25 mouse cellular contexts compared by ENCODE assay signal in genomic region chr5:23411640-23412039, GRCm38 (mm10). TPM values are rescaled to one million over a fixed set of nuclear protein-coding genes. Genes with fewer than 3 reads are reported as not detected.
DNase-seq lines count a peak whose midpoint lies in the region; ATAC-seq and TF ChIP-seq lines count a peak whose summit lies in the region.
"Had no signal": no experiment of that assay in that cellular context is flagged by ENCODE, and none has a peak within 500 bp of the region (broad histone marks: within the 10 kb centered on the region; RNA-seq: fewer than 3 reads in every experiment).

No protein-coding gene starts in this region.

- no peak for TF ChIP-seq POLR2A in CH12.LX (IDR thresholded peaks at IDR 0.05; ENCODE audit: low read depth, low read length)
- no peak for TF ChIP-seq POLR2A in bone marrow macrophage, adult 2 months (IDR thresholded peaks at IDR 0.05; ENCODE audit: borderline replicate concordance, low read depth, low read length)

- H3K4me2 ChIP-seq in heart, embryonic 13.5 days = no peak overlapping the region
- H3K4me2 ChIP-seq in CH12.LX (ENCODE audit: insufficient read depth, low read depth, poor library complexity, severe bottlenecking) = no peak overlapping the region; the same call in 1 of the 2 replicates
- H3K4me2 ChIP-seq: embryonic facial prominence, embryonic 13.5 days; forebrain, embryonic 12.5 days; limb, embryonic 15.5 days had no signal

- no peak overlapping the region for H3K4me3 ChIP-seq in heart, embryonic 13.5 days
- H3K4me3 ChIP-seq in left cerebral cortex, adult 2 months = no peak overlapping the region
- H3K4me3 ChIP-seq in CH12.LX (replicated peaks in 1 of 3; ENCODE audit: low read depth in 2 of 3, low read length in 2 of 3, poor library complexity in 1 of 3) = no peak overlapping the region
- no peak overlapping the region for H3K4me3 ChIP-seq in bone marrow macrophage, adult 2 months (ENCODE audit: insufficient read depth, low read length)
- H3K4me3 ChIP-seq: embryonic facial prominence, embryonic 13.5 days; erythroblast, embryonic 14.5 days; forebrain, embryonic 12.5 days; layer of hippocampus, adult 2 months; limb, embryonic 15.5 days had no signal

- H3K9me3 ChIP-seq in heart, embryonic 13.5 days = no peaks in the 10 kb centered on the region
- H3K9me3 ChIP-seq in CH12.LX (replicated peaks; ENCODE audit: low read length) = no peaks in the 10 kb centered on the region
- H3K9me3 ChIP-seq: embryonic facial prominence, embryonic 13.5 days; forebrain, embryonic 12.5 days; limb, embryonic 15.5 days had no signal

- peaks cover 31% of the 10 kb centered on the region for H3K36me3 ChIP-seq in heart, embryonic 13.5 days
- peaks cover 4 to 16% of the 10 kb centered on the region in 2 experiments for H3K36me3 ChIP-seq in CH12.LX (replicated peaks in 1 of 2; ENCODE audit: control insufficient read depth in 1 of 2, insufficient read depth in 1 of 2, low read length in 1 of 2)

- TF ChIP-seq RAD21 in CH12.LX (IDR thresholded peaks at IDR 0.05; ENCODE audit: low read depth, low read length) = no peak

- peaks cover 75% of the 10 kb centered on the region for H3K79me2 ChIP-seq in CH12.LX (replicated peaks; ENCODE audit: control insufficient read depth, extremely low read depth, insufficient read depth, poor library complexity, severe bottlenecking)

- dilution Hi-C loops in CH12.LX (cut with MboI; ENCODE audit: extremely low pct_ligation_motif_present, extremely low pct_unique_long_range_greater_than_20kb, low sequenced_read_pairs) = no loop called here

- H3K27me3 ChIP-seq in heart, embryonic 13.5 days (replicated peaks) = no peaks in the 10 kb centered on the region
- no peaks in the 10 kb centered on the region for H3K27me3 ChIP-seq in CH12.LX (replicated peaks)
- H3K27me3 ChIP-seq: embryonic facial prominence, embryonic 13.5 days; forebrain, embryonic 12.5 days; limb, embryonic 15.5 days had no signal

- no peak for ATAC-seq in heart, embryonic 13.5 days (ENCODE audit: extremely low read depth, insufficient number of reproducible peaks, low FRiP score, low TSS enrichment)
- ATAC-seq: activated CD4-positive, CD25-positive, alpha-beta regulatory T cell, adult 4 months; inflammation-experienced regulatory T-cells, adult 6 months; midbrain, embryonic 16.5 days had no signal

- H3K9ac ChIP-seq in heart, embryonic 13.5 days = no peak overlapping the region
- peak overlapping the region; percentile 79 for H3K9ac ChIP-seq in CH12.LX (ENCODE audit: insufficient read depth, low read depth)
- H3K9ac ChIP-seq: embryonic facial prominence, embryonic 13.5 days; forebrain, embryonic 12.5 days; limb, embryonic 15.5 days had no signal

- intact Hi-C loops in left cerebral cortex, adult 2 months (cut with DNase I) = no loop called here

- peaks cover 97% of the 10 kb centered on the region for H3K4me1 ChIP-seq in heart, embryonic 13.5 days
- peaks cover 38 to 88% of the 10 kb centered on the region in 2 experiments for H3K4me1 ChIP-seq in CH12.LX (ENCODE audit: control insufficient read depth in 1 of 2, insufficient read depth in 2 of 2)
- H3K4me1 ChIP-seq in bone marrow macrophage, adult 2 months (ENCODE audit: control insufficient read depth, insufficient read depth, low read length) = peaks cover 77% of the 10 kb centered on the region

- no peak for TF ChIP-seq CTCF in left cerebral cortex, adult 2 months (IDR thresholded peaks at IDR 0.05)
- TF ChIP-seq CTCF in CH12.LX (conservative IDR thresholded peaks at IDR 0.05 in 1 of 2, IDR thresholded peaks at IDR 0.05 in 1 of 2; ENCODE audit: low read depth in 2 of 2, low read length in 2 of 2) = no peak
- no peak for TF ChIP-seq CTCF in bone marrow macrophage, adult 2 months (IDR thresholded peaks at IDR 0.05; ENCODE audit: low read depth, low read length)

- WGBS in heart, embryonic 13.5 days = 90% methylated on average over 10 of the region's 10 CpGs

- DNase-seq in heart, adult 18-20 months = no peak
- no peak for DNase-seq in left cerebral cortex, adult 2 months (ENCODE audit: extremely low spot score in 1 of 2, low spot score in 2 of 2)
- no peak for DNase-seq in left cerebral cortex, adult 18-20 months (ENCODE audit: low spot score in 2 of 2)
- DNase-seq in CH12.LX (ENCODE audit: extremely low read depth) = no peak
- DNase-seq in ovary, postnatal 10 days (ENCODE audit: low spot score) = no peak
- DNase-seq: adrenal gland, adult 8-10 months; cerebellum, adult 11 months; cerebellum, adult 9-11 months; heart, postnatal 4 days; kidney, adult 8-10 months; kidney, postnatal 25 days; layer of hippocampus, postnatal 36 days; lung, postnatal 4 days; right cerebral cortex, postnatal 25 days; spleen, adult 18-20 months had no signal

- 0 out of 2 replicates have a peak overlapping the region, but pooled peaks have one; percentile 12 for H3K27ac ChIP-seq in heart, embryonic 13.5 days (replicated peaks)
- H3K27ac ChIP-seq in left cerebral cortex, adult 2 months = peak overlapping the region; percentile 50
- H3K27ac ChIP-seq in CH12.LX (ENCODE audit: insufficient read depth, low read depth) = peak overlapping the region; percentile 89
- H3K27ac ChIP-seq in bone marrow macrophage, adult 2 months (ENCODE audit: insufficient read depth, low read depth, low read length) = peak overlapping the region; percentile 98
- H3K27ac ChIP-seq: embryonic facial prominence, embryonic 13.5 days; forebrain, embryonic 12.5 days; limb, embryonic 15.5 days had no signal

- no peak for TF ChIP-seq EP300 in CH12.LX (IDR thresholded peaks at IDR 0.05; ENCODE audit: low read length)

- in situ Hi-C loops in CH12.LX (cut with MboI; ENCODE audit: low pct_ligation_motif_present, low pct_unique_long_range_greater_than_20kb, low sequenced_read_pairs) = loop anchor here (25.0 kb wide), 1 partner anchor 651 kb away; no protein-coding TSS in a partner anchor

TF ChIP-seq in CH12.LX, 34 proteins besides CTCF, POLR2A, EP300 and RAD21:
- peak; percentile 79 for TF ChIP-seq BHLHE40 (IDR thresholded peaks at IDR 0.05; ENCODE audit: low read depth, low read length)
- no peak for TF ChIP-seq E2F4 (IDR thresholded peaks at IDR 0.05; ENCODE audit: insufficient replicate concordance, low read depth, low read length)
- 0 out of 2 replicates have a peak, but pooled peaks have one; percentile 19 for TF ChIP-seq MYC (IDR thresholded peaks at IDR 0.05; ENCODE audit: low read depth, low read length)
- no peak for TF ChIP-seq ZNF384 (IDR thresholded peaks at IDR 0.05; ENCODE audit: low read depth, low read length)
- TF ChIP-seq JUN (IDR thresholded peaks at IDR 0.05; ENCODE audit: insufficient read depth, low read depth, low read length) = no peak

RNA-seq across cellular contexts. Expression of gene Kmt2e, which starts 22.6 kb away (rescaled TPM):
- 61.7 and 64.4 TPM in 2 replicates for polyA plus RNA-seq in heart, embryonic 13.5 days (2015; fragmentation: Nextera tagmentation; extraction: Ambion mirVana)
- 10 to 100 TPM; 40.6 to 45.0 TPM for total RNA-seq in heart, adult 18-20 months (2021)
- 100 to 1,000 TPM; 101 to 102 TPM for total RNA-seq in left cerebral cortex, adult 2 months (2021)
- total RNA-seq in left cerebral cortex, adult 18-20 months (2021) = 10 to 100 TPM; 92.8 to 98.6 TPM
- total RNA-seq in CH12.LX (2012; rRNA removed) (21.2 and 21.3 TPM in 2 replicates), CH12.LX (2014; rRNA removed) (7.2 and 10.2 TPM in 2 replicates)
- 24.6 and 29.7 TPM in 2 replicates for polyA plus RNA-seq in CH12.LX (2012; ENCODE audit: insufficient read length, low read depth)
- polyA plus RNA-seq in bone marrow macrophage, adult 2 months (2012; ENCODE audit: insufficient read depth, insufficient read length, missing spikeins) = 60.7 and 70.5 TPM in 2 replicates

Comparison
In these comparisons a context has a peak if more than half of its experiments do, and no peak if none do; other contexts are left out.
1. H3K27ac ChIP-seq: peak in every context shown above with its lines; median percentile 98 in bone marrow macrophage, adult 2 months; 89 in CH12.LX; 50 in left cerebral cortex, adult 2 months; 12 in heart, embryonic 13.5 days.